Mouse (Mus musculus): ENCODE results near the gene Ccnyl1.

Gene Ccnyl1

DNA sequence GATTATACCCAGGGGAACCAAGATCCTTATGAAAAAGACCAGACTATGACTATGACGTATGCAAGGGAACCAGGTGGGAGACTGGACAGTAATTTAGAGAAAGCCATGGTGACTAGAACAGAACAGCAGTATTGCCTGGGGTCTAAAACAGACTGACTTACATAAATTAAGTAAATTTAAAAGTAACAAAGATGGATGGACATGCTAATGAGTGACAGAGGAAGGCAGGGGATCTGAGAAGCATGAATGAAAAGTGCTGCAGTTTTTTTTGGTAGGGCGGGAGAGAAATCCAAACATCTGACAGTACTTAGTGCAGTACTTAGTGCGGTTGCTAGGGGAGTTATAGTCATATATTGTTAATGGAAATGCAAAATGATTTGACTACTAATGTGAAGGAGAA, 4.9 kb downstream of the Ccnyl1 start:
- DNase-seq (ENCODE audit: extremely low spot score, low read depth, low spot score), result no peak

DNA sequence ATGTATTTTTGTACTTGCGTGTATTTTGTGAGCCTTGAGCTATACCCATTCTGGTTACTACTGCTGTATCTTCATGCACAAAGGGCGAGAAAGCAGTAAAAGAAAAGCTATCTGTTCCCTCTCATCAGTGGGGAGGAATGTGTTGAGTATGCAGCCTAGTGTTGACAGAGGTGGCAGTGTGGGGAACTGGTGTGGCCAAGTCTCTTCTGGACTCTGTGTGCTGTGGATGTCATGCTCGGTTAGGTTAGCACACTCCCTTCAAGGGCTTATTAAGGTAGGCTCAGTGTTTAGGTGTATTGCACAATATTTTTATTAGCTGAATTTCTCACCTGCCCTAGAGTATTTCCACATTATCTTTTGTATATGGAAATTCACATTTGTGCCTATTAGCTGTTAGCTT, 11.5 kb downstream of the Ccnyl1 start:
- no peak for DNase-seq (ENCODE audit: extremely low spot score, low read depth, low spot score)

DNA sequence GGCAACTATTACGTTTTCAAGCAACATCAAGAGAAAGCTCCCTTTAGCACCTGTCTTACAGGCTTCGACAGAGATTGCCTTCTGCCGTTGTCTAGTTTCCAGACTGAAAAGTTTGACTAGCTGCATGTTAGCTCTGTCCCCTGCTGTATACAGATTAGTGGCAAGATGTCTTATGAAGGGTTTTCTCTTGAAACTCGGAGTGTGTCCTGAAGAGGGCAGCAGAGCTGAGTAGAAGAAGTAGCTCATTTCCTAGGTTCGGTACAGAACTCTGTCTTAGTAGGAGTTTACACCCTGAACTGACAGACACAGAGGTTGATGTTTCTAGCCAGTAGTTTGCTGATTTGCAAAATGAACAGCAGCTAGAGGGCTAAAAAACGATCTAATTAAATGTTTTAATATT, 15.0 kb downstream of the Ccnyl1 start:
- DNase-seq (ENCODE audit: extremely low spot score, low read depth, low spot score), result peak; percentile 46

GRCm38 (mm10) chr1:64706610-64707009, 16.4 kb downstream of the Ccnyl1 start:
- no peak for DNase-seq (ENCODE audit: extremely low spot score, low read depth, low spot score)

DNA sequence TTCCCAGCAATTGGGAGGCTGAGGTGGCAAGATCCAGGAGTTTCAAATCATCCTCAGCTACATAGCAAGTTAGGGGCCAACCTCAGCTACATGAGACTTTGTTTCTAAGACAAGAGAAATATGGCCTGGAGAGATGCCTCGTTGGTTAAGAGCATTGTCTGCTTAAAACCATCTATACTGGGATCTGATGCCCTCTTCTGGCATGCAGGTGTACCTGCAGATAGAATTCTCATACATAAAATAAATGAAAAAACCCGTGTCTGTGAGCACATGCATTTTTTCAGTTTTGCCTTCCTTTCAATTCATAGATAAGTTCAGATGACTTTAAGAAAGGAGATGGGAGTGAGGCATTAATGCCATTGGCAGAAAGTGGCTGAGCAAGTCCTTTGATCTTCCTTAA, 19.6 kb downstream of the Ccnyl1 start:
- no peak for DNase-seq (ENCODE audit: extremely low spot score, low read depth, low spot score)

GRCm38 (mm10) chr1:64712006-64712760, 21.9 kb downstream of the Ccnyl1 start:
- DNase-seq (ENCODE audit: extremely low spot score, low read depth, low spot score), result no peak

DNA sequence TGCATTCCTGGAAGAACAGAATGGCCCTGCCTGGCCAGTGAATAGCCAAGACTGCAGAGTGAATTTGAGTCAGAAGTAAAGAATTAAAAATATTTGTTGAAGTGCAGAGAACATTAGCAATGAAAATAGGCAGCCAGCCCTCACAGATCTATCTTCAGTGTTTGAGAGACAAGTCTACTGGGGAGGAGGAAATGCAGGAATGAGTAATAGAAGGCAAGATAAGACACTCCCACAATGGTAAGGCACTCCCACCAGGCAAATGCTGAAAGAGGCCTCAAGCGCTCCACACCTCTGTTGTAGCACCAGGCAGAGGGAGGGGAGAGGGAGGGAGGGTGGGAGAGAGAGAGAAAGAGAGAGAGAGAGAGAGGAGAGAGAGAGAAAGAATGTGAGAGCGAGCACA, 25.2 kb downstream of the Ccnyl1 start:
- no peak for DNase-seq (ENCODE audit: extremely low spot score, low read depth, low spot score)

GRCm38 (mm10) chr1:64716589-64717304, 26.5 kb downstream of the Ccnyl1 start:
- no peak for DNase-seq (ENCODE audit: extremely low spot score, low read depth, low spot score)

DNA sequence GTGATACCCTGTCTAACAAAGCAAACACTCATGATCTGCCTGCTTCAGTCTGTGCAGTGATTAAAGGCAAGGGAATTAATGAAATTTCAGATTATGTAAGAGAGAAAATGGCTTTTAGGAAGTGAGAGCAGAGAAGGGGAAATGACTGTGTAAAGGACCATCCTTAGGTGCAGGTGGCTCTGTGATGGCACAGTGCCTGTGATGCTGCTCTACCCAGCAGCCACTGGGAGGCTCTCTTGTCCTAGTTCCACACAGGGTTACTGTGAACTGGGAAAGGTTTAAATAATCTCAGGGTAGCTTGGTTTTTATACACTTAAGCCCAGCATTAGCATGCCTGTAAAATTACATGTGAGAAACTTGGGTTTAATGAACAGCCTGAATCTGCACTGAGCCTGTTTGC, 27.2 kb downstream of the Ccnyl1 start:
- no peak for DNase-seq (ENCODE audit: extremely low spot score, low read depth, low spot score)

- no peak for DNase-seq (ENCODE audit: extremely low spot score, low read depth, low spot score)
Measured at GRCm38 (mm10) chr1:64721034-64721587, 30.9 kb downstream of the Ccnyl1 start.

GRCm38 (mm10) chr1:64730046-64730445, 39.8 kb downstream of the Ccnyl1 start:
- no peak for DNase-seq (ENCODE audit: extremely low spot score, low read depth, low spot score)

- no peak for DNase-seq (ENCODE audit: extremely low spot score, low read depth, low spot score)
Measured at GRCm38 (mm10) chr1:64731341-64732020, 41.2 kb downstream of the Ccnyl1 start.

DNA sequence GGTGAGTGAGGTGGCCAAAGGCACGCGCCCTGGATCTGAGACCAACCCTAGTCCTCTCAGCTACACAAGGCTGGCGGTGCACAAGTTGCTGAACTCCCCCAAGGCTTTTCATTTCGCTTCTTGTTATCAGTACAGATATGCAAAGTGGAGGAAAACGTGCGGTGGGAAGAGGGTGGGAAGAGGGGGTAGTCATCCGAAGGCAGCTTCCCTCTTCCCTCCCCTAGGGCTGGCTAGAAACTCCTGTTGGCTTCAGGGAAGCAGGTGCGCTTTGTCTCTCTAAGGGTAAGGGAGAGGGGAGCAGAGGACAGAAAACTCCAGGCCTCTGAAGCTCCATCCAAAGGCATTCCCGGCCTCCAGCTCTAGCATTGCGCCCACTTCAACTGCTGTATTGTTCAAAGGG, 41.9 kb downstream of the Ccnyl1 start:
- DNase-seq (ENCODE audit: extremely low spot score, low read depth, low spot score), result no peak

DNA sequence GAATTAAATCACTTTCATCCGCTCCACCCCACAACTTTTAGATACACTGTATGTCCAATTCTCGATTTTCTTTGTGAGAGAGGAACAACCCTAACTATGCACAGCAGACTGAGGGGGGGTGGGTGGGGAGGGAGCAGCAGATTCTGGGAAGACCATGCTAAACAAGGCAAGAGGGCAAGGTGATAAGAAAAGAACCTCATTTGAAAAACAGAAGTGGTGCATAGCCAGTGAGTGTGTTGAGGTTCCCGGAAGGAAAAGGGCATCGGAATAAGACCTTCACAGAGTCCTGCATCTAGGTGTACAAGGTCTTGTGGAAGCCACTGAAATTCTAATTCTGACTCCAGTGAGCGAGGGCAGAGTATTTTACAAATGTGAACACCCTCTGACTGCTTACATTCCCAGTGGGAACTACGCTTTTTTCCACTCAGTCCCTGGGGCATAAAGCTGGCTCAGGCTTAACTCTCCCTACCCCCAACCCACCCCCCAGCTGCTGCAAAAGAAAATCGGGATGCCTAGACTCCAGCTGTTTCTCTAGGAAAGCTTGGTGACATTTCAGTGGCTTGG, 42.5 kb downstream of the Ccnyl1 start:
- no peak for DNase-seq (ENCODE audit: extremely low spot score, low read depth, low spot score)

DNA sequence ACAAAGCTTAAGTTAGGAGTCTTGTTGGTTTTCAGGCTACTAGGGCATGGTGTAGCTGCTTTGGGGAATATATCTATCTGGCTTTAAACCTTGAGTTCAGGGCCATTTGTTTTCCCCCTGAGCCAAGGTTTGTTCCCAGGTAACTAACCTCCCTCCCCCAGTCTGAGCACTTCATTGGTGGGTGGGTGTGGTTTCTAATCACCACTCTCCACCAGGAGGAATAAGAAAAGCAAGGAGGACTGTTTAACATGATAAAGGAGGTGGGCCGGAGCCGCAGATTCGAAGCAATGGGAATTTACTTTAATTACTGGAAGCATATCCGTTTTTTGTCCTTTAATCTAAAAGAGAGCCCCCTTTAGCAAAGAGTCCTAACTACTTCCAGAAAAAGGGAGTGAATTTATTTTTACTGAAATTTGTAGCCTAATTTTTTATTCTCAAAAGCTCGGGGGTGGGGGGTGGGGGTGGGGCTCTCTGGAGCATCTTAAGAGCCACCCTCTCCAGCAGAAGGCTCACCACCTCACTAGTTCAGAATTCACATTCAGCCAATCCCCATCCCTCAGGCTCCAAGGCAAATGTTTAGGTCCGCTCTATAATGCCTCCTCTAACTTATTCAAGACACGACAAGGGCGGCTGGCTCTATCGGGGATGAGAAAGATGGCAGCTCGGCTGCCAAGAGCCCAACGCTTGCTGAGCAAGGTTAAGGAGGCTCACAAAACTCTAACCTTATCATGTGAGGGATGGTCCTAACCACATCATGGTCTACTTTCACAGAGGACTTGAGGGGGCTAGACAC, 43.4 kb downstream of the Ccnyl1 start:
- no peak for DNase-seq (ENCODE audit: extremely low spot score, low read depth, low spot score)

GRCm38 (mm10) chr1:64734771-64735750, 44.8 kb downstream of the Ccnyl1 start:
- no peak for DNase-seq (ENCODE audit: extremely low spot score, low read depth, low spot score)

DNA sequence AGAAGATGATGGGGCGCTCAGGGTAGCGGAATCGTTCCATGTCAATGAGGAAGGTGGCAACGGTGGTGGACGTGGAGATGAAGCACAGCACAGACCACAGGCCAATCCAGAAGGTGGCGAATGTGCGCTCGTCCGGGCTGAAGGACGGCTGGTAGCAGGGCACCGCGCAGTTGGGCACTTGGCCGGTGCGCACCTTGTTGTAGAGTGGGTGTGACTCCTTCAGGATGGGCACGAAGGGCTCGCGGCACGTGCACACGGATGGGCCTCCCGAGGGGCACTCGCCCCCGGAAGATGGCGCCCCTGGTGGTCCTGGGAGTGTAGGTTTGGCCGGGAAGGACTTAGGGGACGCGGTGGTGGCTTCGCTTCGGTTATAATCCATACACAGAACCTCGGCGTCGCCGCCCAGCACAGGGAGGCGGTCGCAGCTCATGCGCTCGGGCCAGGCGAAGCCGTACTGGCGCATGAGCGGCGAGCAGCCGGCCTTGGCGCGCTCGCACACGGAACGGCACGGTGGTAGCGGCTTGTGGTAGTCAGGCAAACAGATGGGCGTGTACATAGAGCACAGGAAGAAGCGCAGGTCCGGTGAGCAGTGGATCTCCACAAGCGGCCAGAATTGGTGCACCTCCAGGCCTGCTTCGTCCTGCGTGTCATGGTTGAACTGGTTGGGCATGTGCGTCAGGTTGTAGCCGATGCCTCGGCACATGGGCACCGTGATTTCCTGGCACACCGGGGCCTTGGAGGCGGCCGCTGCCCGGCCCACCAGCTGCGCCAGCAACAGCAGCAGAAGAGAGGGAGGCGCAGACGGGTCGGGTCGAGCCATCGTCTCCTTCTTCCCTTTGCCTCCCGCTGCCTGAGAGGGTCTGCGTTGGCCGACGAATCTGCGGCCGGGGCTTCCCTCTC, 45.8 kb downstream of the Ccnyl1 start:
- no peak for DNase-seq (ENCODE audit: extremely low spot score, low read depth, low spot score)
